Mouse (Mus musculus): ENCODE measurements around the gene Ttc41. TPM values are rescaled to one million over a fixed set of nuclear protein-coding genes. Genes with fewer than 3 reads are reported as not detected.

Gene Ttc41
- polyA plus RNA-seq, 1 experiment from 2014 or later: 0.67 TPM

DNA sequence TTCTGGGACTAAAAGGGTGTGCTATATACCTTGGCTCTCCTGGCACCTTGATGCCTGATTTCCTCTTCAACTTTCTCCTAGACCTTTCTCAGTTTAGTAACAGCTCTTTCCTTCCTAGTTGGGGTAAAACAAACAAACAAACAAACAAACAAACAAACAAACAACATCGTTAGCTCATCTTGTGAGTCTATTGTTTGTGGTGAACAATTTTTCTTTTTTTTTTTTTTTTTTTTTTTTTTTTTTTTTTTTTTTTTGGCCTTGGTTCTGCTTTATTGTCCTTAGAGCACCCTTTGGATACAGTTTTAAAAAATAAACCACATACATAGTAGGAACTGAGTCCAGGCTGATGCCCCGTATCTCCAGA is 25.9 kb downstream of the Ttc41 start:
- ATAC-seq (no peak), DNase-seq (ENCODE audit: low spot score) (no peak)
- H3K36me3 ChIP-seq (ENCODE audit: insufficient read depth, low read length): no peaks in the 10 kb centered on the region
- WGBS: 31% methylated on average over 2 of the region's 2 CpGs
- H3K4me1 ChIP-seq (ENCODE audit: insufficient read depth, low read depth, low read length): peaks cover 8% of the 10 kb centered on the region; the same call in 1 of the 2 replicates
- H3K9ac ChIP-seq (replicated peaks; ENCODE audit: low read depth): no peak overlapping the region
- H3K4me2 ChIP-seq (replicated peaks; ENCODE audit: low read depth, low read length): no peak overlapping the region
- no peak overlapping the region for H3K27ac ChIP-seq (ENCODE audit: low read length)
- H3K27me3 ChIP-seq (replicated peaks; ENCODE audit: insufficient read depth, low read length): no peaks in the 10 kb centered on the region
- TF ChIP-seq CTCF (IDR thresholded peaks at IDR 0.05): no peak
- TF ChIP-seq EP300 (IDR thresholded peaks at IDR 0.05): no peak
- no peak overlapping the region for H3K4me3 ChIP-seq (ENCODE audit: low read depth, low read length)
- H3K9me3 ChIP-seq (ENCODE audit: low read length): no peaks in the 10 kb centered on the region

DNA sequence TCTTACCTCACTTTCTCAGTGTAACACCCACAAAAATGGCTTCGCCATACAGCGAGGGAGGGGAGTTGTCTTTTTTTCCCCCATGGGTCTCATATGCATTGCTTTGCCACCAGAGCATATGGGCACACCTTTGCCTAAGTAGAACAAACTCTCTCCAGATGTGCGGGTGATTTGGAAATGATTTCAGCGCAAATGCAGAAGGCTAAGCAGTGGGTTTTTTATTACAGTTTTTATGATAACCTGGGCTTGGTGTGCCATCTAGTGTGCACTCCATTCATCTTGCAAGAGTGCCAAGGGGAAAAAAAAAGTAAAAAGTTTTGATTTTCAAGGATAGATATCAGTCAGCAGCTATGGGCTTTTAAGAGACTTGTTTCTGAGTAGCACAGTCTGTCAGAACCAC is 29.4 kb downstream of the Ttc41 start:
- DNase-seq (ENCODE audit: low spot score): no peak

DNA sequence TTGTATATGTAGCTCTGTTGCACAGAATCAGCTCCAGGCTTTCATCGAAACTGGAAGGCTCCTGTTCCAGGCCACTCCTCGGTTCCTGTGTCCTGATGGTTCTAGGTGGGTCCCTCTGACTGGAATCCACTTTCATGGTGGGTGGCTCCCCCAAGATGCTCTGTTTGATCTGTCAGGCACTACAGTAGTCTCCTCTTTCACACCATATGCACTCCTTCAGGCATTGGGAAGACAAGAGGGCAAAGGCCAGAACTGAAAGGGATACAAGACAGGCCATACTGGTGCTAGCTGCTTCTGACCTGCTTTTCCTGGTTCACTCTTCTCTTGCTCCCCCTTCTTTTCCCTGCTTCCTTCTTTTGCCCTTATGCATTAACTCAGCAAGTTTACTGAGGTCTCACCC is 37.3 kb downstream of the Ttc41 start:
- Histone ChIP-seq H3K4me3 (ENCODE audit: low read depth, low read length) (no peak overlapping the region), H3K4me2 (replicated peaks; ENCODE audit: low read depth, low read length) (no peak overlapping the region), H3K4me1 (ENCODE audit: insufficient read depth, low read depth, low read length) (no peaks in the 10 kb centered on the region), H3K27me3 (replicated peaks; ENCODE audit: insufficient read depth, low read length) (no peaks in the 10 kb centered on the region), H3K9me3 (ENCODE audit: low read length) (no peaks in the 10 kb centered on the region), H3K36me3 (ENCODE audit: insufficient read depth, low read length) (no peaks in the 10 kb centered on the region), H3K9ac (replicated peaks; ENCODE audit: low read depth) (no peak overlapping the region), H3K27ac (ENCODE audit: low read length) (no peak overlapping the region)
- no peak for DNase-seq (ENCODE audit: low spot score)
- 82% methylated on average over 2 of the region's 2 CpGs for WGBS
- no peak for ATAC-seq
- TF ChIP-seq EP300 (IDR thresholded peaks at IDR 0.05) (no peak), CTCF (IDR thresholded peaks at IDR 0.05) (no peak)

More for the DNA sequence above, 29.4 kb downstream of the Ttc41 start:
- H3K4me3 ChIP-seq (ENCODE audit: low read depth, low read length): no peak overlapping the region
- WGBS: 82% methylated on average over 4 of the region's 4 CpGs
- no peak overlapping the region for H3K9ac ChIP-seq (replicated peaks; ENCODE audit: low read depth)
- ATAC-seq: no peak
- H3K4me2 ChIP-seq (replicated peaks; ENCODE audit: low read depth, low read length): no peak overlapping the region
- H3K27me3 ChIP-seq (replicated peaks; ENCODE audit: insufficient read depth, low read length): no peaks in the 10 kb centered on the region
- no peaks in the 10 kb centered on the region for H3K4me1 ChIP-seq (ENCODE audit: insufficient read depth, low read depth, low read length)
- no peaks in the 10 kb centered on the region for H3K36me3 ChIP-seq (ENCODE audit: insufficient read depth, low read length)
- H3K27ac ChIP-seq (ENCODE audit: low read length): no peak overlapping the region
- TF ChIP-seq CTCF (IDR thresholded peaks at IDR 0.05) (no peak), EP300 (IDR thresholded peaks at IDR 0.05) (no peak)
- H3K9me3 ChIP-seq (ENCODE audit: low read length): no peaks in the 10 kb centered on the region

DNA sequence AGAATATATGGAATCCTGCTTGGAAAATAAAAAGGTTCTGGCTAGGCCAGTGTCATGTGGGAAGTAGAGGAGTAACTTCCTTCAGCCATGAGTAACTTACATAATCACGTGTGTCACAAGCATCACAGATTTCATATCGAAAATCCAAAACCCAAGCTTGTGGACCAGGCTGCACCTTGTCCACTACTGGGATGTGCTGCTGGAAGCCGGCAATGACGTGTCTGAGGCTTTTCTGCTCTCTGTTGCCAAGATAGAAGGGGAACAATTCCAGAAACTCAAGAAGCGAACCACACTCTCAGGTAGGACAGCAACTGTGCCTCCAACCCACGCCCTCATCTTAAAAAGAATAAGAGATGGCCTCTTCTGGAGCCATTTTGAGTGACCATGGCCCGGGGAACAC is 38.7 kb downstream of the Ttc41 start:
- H3K9me3 ChIP-seq (ENCODE audit: low read length): no peaks in the 10 kb centered on the region
- no peak overlapping the region for H3K9ac ChIP-seq (replicated peaks; ENCODE audit: low read depth)
- H3K4me1 ChIP-seq (ENCODE audit: insufficient read depth, low read depth, low read length): no peaks in the 10 kb centered on the region
- DNase-seq (ENCODE audit: low spot score): no peak
- 87% methylated on average over 7 of the region's 7 CpGs for WGBS
- TF ChIP-seq EP300 (IDR thresholded peaks at IDR 0.05): no peak
- no peak for TF ChIP-seq CTCF (IDR thresholded peaks at IDR 0.05)
- no peaks in the 10 kb centered on the region for H3K27me3 ChIP-seq (replicated peaks; ENCODE audit: insufficient read depth, low read length)
- no peak overlapping the region for H3K4me3 ChIP-seq (ENCODE audit: low read depth, low read length)
- H3K27ac ChIP-seq (ENCODE audit: low read length): no peak overlapping the region
- ATAC-seq: no peak
- H3K4me2 ChIP-seq (replicated peaks; ENCODE audit: low read depth, low read length): no peak overlapping the region
- no peaks in the 10 kb centered on the region for H3K36me3 ChIP-seq (ENCODE audit: insufficient read depth, low read length)

DNA sequence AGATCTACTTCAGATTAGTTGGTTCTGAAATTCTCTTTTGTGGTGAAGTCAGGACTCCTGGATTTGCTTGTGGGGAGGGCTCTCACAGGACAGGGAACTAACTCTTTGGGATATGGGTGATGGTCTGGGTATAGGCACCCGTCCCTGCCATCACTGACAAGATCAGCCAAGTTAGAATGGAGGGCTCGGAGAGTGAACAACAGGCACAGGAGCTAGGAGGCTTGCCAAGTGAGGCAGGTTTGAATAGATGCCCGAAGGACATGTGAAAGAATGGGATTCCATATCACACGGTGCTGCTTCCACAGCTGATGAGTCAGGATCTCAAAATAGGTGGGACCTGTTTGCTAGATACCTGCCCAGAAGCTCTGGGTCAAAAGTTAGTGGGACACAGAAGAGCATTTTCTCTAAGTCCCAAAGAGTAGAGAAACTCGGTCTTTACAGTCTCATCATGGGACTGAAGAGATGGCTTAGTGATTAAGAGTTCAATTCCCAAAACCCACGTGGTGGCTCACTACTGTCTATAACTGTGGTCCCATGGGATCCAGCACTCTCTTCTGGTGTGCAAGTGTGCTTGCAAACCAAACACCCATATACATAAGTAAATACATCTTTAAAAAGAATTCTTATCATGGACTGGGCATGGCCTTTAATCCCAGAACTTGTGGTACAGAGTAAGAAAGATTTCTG is 50.3 kb downstream of the Ttc41 start:
- H3K4me2 ChIP-seq (replicated peaks; ENCODE audit: low read depth, low read length): no peak overlapping the region
- no peak overlapping the region for H3K9ac ChIP-seq (replicated peaks; ENCODE audit: low read depth)
- DNase-seq (ENCODE audit: low spot score) (no peak), ATAC-seq (no peak)
- H3K4me1 ChIP-seq (ENCODE audit: insufficient read depth, low read depth, low read length): no peaks in the 10 kb centered on the region
- no peaks in the 10 kb centered on the region for H3K9me3 ChIP-seq (ENCODE audit: low read length)
- no peak overlapping the region for H3K4me3 ChIP-seq (ENCODE audit: low read depth, low read length)
- H3K27me3 ChIP-seq (replicated peaks; ENCODE audit: insufficient read depth, low read length): no peaks in the 10 kb centered on the region
- TF ChIP-seq EP300 (IDR thresholded peaks at IDR 0.05) (no peak), CTCF (IDR thresholded peaks at IDR 0.05) (no peak)
- H3K27ac ChIP-seq (ENCODE audit: low read length): no peak overlapping the region
- H3K36me3 ChIP-seq (ENCODE audit: insufficient read depth, low read length): no peaks in the 10 kb centered on the region
- WGBS: 82% methylated on average over 6 of the region's 6 CpGs

DNA sequence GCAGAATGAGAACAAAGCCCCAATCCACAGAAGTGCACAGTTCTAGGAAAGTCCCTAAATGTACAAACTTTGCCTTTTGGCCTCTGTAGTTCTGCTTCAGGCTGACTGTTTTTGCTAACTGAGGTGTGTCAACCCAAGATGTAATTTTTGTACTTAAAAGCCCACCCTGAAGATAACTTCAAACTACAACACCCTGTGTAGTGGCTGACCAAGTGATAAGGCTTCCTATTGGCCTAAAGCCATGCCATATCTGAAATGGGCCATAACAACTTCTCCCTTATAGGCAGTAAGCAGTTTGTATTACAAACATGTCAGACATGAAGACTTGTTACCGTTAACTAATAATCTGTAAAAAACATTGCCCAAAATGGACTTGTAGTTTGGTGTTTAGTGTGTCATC is 52.1 kb downstream of the Ttc41 start:
- no peaks in the 10 kb centered on the region for H3K36me3 ChIP-seq (ENCODE audit: insufficient read depth, low read length)
- no peaks in the 10 kb centered on the region for H3K27me3 ChIP-seq (replicated peaks; ENCODE audit: insufficient read depth, low read length)
- H3K4me2 ChIP-seq (replicated peaks; ENCODE audit: low read depth, low read length): no peak overlapping the region
- no peak for TF ChIP-seq EP300 (IDR thresholded peaks at IDR 0.05)
- TF ChIP-seq CTCF (IDR thresholded peaks at IDR 0.05): no peak
- ATAC-seq: no peak
- H3K27ac ChIP-seq (ENCODE audit: low read length): no peak overlapping the region
- no peak for DNase-seq (ENCODE audit: low spot score)
- H3K4me3 ChIP-seq (ENCODE audit: low read depth, low read length): no peak overlapping the region
- no peaks in the 10 kb centered on the region for H3K9me3 ChIP-seq (ENCODE audit: low read length)
- H3K9ac ChIP-seq (replicated peaks; ENCODE audit: low read depth): no peak overlapping the region
- WGBS: 88% methylated on average over 1 of the region's 1 CpGs
- H3K4me1 ChIP-seq (ENCODE audit: insufficient read depth, low read depth, low read length): no peaks in the 10 kb centered on the region

DNA sequence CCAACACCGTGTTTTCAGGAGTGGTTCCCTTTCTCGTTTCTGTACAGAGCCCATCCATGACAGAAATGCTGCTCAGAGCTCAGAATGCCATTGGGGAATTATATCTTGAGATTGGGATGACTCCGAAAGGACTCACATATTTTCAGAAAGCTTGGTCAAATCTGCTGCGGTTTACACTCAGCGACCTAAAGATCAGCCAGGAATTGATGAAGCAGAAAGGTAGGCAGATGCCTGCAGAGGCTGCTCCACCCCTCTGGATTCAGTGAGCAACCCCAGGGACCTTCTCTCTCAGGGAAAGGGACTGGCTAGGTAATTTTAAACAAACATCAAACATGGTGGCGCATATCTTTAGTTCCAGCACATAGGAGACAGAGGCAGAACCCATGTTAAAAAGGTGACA is 52.6 kb downstream of the Ttc41 start:
- DNase-seq (ENCODE audit: low spot score): no peak
- H3K9ac ChIP-seq (replicated peaks; ENCODE audit: low read depth): no peak overlapping the region
- no peak for ATAC-seq
- H3K27me3 ChIP-seq (replicated peaks; ENCODE audit: insufficient read depth, low read length): no peaks in the 10 kb centered on the region
- H3K36me3 ChIP-seq (ENCODE audit: insufficient read depth, low read length): no peaks in the 10 kb centered on the region
- no peak overlapping the region for H3K4me3 ChIP-seq (ENCODE audit: low read depth, low read length)
- 86% methylated on average over 6 of the region's 6 CpGs for WGBS
- no peak overlapping the region for H3K4me2 ChIP-seq (replicated peaks; ENCODE audit: low read depth, low read length)
- H3K27ac ChIP-seq (ENCODE audit: low read length): no peak overlapping the region
- no peaks in the 10 kb centered on the region for H3K9me3 ChIP-seq (ENCODE audit: low read length)
- TF ChIP-seq EP300 (IDR thresholded peaks at IDR 0.05): no peak
- TF ChIP-seq CTCF (IDR thresholded peaks at IDR 0.05): no peak
- H3K4me1 ChIP-seq (ENCODE audit: insufficient read depth, low read depth, low read length): no peaks in the 10 kb centered on the region

Measured in lung, postnatal 0 days (tissue).